Mouse (Mus musculus): ENCODE results near the gene Ddah1. TPM values are rescaled to one million over a fixed set of nuclear protein-coding genes. Genes with fewer than 3 reads are reported as not detected.

Ddah1 gene
- total RNA-seq (2012; rRNA removed): 11.2 and 15.5 TPM in 2 replicates

GRCm38 (mm10) chr3:145758561-145759378 is at the start of gene Ddah1:
TSS of gene Ddah1 (plus strand) at chr3:145758675.
- Histone ChIP-seq H3K27ac (ENCODE audit: insufficient read depth, low read depth, low read length, poor library complexity, severe bottlenecking) (no peak within 1 kb of the TSS; the same call in 1 of the 2 replicates), H3K9me3 (ENCODE audit: control insufficient read depth, insufficient read depth, low read depth, low read length) (no peaks in the 10 kb centered on the region), H3K4me3 (ENCODE audit: insufficient read depth in 1 of 2, low read depth in 1 of 2, low read length in 2 of 2, poor library complexity in 1 of 2, severe bottlenecking in 1 of 2) (peak within 1 kb of the TSS; percentile 30 to 63), H3K9ac (ENCODE audit: insufficient read depth, low read depth, low read length, poor library complexity, severe bottlenecking) (peak within 1 kb of the TSS; percentile 62), H3K36me3 (ENCODE audit: control insufficient read depth, insufficient read depth, low read length, poor library complexity, severe bottlenecking) (no peaks in the 10 kb centered on the region), H3K4me1 (ENCODE audit: control insufficient read depth in 2 of 2, insufficient read depth in 2 of 2, low read length in 2 of 2, poor library complexity in 1 of 2) (peaks cover 2 to 6% of the 10 kb centered on the region in 2 experiments; a peak in 3 of 4 replicates)
- TF ChIP-seq MAFK (IDR thresholded peaks at IDR 0.05; ENCODE audit: insufficient read depth, low read depth, low read length) (no peak), ZC3H11A (IDR thresholded peaks at IDR 0.05; ENCODE audit: borderline replicate concordance, low read depth, low read length) (no peak), ZNF384 (IDR thresholded peaks at IDR 0.05; ENCODE audit: low read depth, low read length) (no peak), CHD2 (IDR thresholded peaks at IDR 0.05; ENCODE audit: low read depth, low read length) (no peak), HCFC1 (IDR thresholded peaks at IDR 0.05; ENCODE audit: borderline replicate concordance, insufficient read depth, low read length) (no peak)
- in situ Hi-C loops (cut with MboI; ENCODE audit: low sequenced_read_pairs in 2 of 2, unreplicated experiment in 2 of 2): no loop called here
- DNase-seq (ENCODE audit: low read depth, low spot score): peak; percentile 26

- no peaks in the 10 kb centered on the region for H3K9me3 ChIP-seq (ENCODE audit: control insufficient read depth, insufficient read depth, low read depth, low read length)
- TF ChIP-seq CHD2 (IDR thresholded peaks at IDR 0.05; ENCODE audit: low read depth, low read length) (no peak), MAFK (IDR thresholded peaks at IDR 0.05; ENCODE audit: insufficient read depth, low read depth, low read length) (no peak), ZC3H11A (IDR thresholded peaks at IDR 0.05; ENCODE audit: borderline replicate concordance, low read depth, low read length) (no peak), ZNF384 (IDR thresholded peaks at IDR 0.05; ENCODE audit: low read depth, low read length) (no peak), HCFC1 (IDR thresholded peaks at IDR 0.05; ENCODE audit: borderline replicate concordance, insufficient read depth, low read length) (no peak)
- H3K4me3 ChIP-seq (ENCODE audit: insufficient read depth in 1 of 2, low read depth in 1 of 2, low read length in 2 of 2, poor library complexity in 1 of 2, severe bottlenecking in 1 of 2): no peak overlapping the region
- no peaks in the 10 kb centered on the region for H3K4me1 ChIP-seq (ENCODE audit: control insufficient read depth in 2 of 2, insufficient read depth in 2 of 2, low read length in 2 of 2, poor library complexity in 1 of 2)
- no peak for DNase-seq (ENCODE audit: low read depth, low spot score)
- H3K27ac ChIP-seq (ENCODE audit: insufficient read depth, low read depth, low read length, poor library complexity, severe bottlenecking): no peak overlapping the region
- in situ Hi-C loops (cut with MboI; ENCODE audit: low sequenced_read_pairs in 2 of 2, unreplicated experiment in 2 of 2): no loop called here
- no peaks in the 10 kb centered on the region for H3K36me3 ChIP-seq (ENCODE audit: control insufficient read depth, insufficient read depth, low read length, poor library complexity, severe bottlenecking)
- H3K9ac ChIP-seq (ENCODE audit: insufficient read depth, low read depth, low read length, poor library complexity, severe bottlenecking): no peak overlapping the region
These were observed 42.6 kb upstream of the Ddah1 start for GRCm38 (mm10) chr3:145715923-145716322.

- no peak overlapping the region for H3K9ac ChIP-seq (ENCODE audit: insufficient read depth, low read depth, low read length, poor library complexity, severe bottlenecking)
- in situ Hi-C loops (cut with MboI; ENCODE audit: low sequenced_read_pairs in 2 of 2, unreplicated experiment in 2 of 2): no loop called here
- H3K4me1 ChIP-seq (ENCODE audit: control insufficient read depth in 2 of 2, insufficient read depth in 2 of 2, low read length in 2 of 2, poor library complexity in 1 of 2): no peaks in the 10 kb centered on the region
These were observed 38.8 kb upstream of the Ddah1 start for GRCm38 (mm10) chr3:145719660-145720059.

GRCm38 (mm10) chr3:145725078-145725477 is 33.4 kb upstream of the Ddah1 start:
- TF ChIP-seq ZC3H11A (IDR thresholded peaks at IDR 0.05; ENCODE audit: borderline replicate concordance, low read depth, low read length) (no peak), MAFK (IDR thresholded peaks at IDR 0.05; ENCODE audit: insufficient read depth, low read depth, low read length) (no peak), ZNF384 (IDR thresholded peaks at IDR 0.05; ENCODE audit: low read depth, low read length) (no peak), HCFC1 (IDR thresholded peaks at IDR 0.05; ENCODE audit: borderline replicate concordance, insufficient read depth, low read length) (no peak), CHD2 (IDR thresholded peaks at IDR 0.05; ENCODE audit: low read depth, low read length) (no peak)
- in situ Hi-C loops (cut with MboI; ENCODE audit: low sequenced_read_pairs in 2 of 2, unreplicated experiment in 2 of 2): no loop called here
- no peak for DNase-seq (ENCODE audit: low read depth, low spot score)
- peaks cover 0 to 6% of the 10 kb centered on the region in 2 experiments; a peak in 2 of 4 replicates for H3K4me1 ChIP-seq (ENCODE audit: control insufficient read depth in 2 of 2, insufficient read depth in 2 of 2, low read length in 2 of 2, poor library complexity in 1 of 2)
- no peak overlapping the region for H3K4me3 ChIP-seq (ENCODE audit: insufficient read depth in 1 of 2, low read depth in 1 of 2, low read length in 2 of 2, poor library complexity in 1 of 2, severe bottlenecking in 1 of 2)
- no peaks in the 10 kb centered on the region for H3K36me3 ChIP-seq (ENCODE audit: control insufficient read depth, insufficient read depth, low read length, poor library complexity, severe bottlenecking)
- H3K9ac ChIP-seq (ENCODE audit: insufficient read depth, low read depth, low read length, poor library complexity, severe bottlenecking): no peak overlapping the region
- no peaks in the 10 kb centered on the region for H3K9me3 ChIP-seq (ENCODE audit: control insufficient read depth, insufficient read depth, low read depth, low read length)
- H3K27ac ChIP-seq (ENCODE audit: insufficient read depth, low read depth, low read length, poor library complexity, severe bottlenecking): no peak overlapping the region

More at GRCm38 (mm10) chr3:145719660-145720059, 38.8 kb upstream of the Ddah1 start:
- DNase-seq (ENCODE audit: low read depth, low spot score): no peak
- H3K36me3 ChIP-seq (ENCODE audit: control insufficient read depth, insufficient read depth, low read length, poor library complexity, severe bottlenecking): no peaks in the 10 kb centered on the region
- H3K27ac ChIP-seq (ENCODE audit: insufficient read depth, low read depth, low read length, poor library complexity, severe bottlenecking): no peak overlapping the region
- no peaks in the 10 kb centered on the region for H3K9me3 ChIP-seq (ENCODE audit: control insufficient read depth, insufficient read depth, low read depth, low read length)
- no peak overlapping the region for H3K4me3 ChIP-seq (ENCODE audit: insufficient read depth in 1 of 2, low read depth in 1 of 2, low read length in 2 of 2, poor library complexity in 1 of 2, severe bottlenecking in 1 of 2)
- TF ChIP-seq HCFC1 (IDR thresholded peaks at IDR 0.05; ENCODE audit: borderline replicate concordance, insufficient read depth, low read length): no peak
- no peak for TF ChIP-seq ZNF384 (IDR thresholded peaks at IDR 0.05; ENCODE audit: low read depth, low read length)
- no peak for TF ChIP-seq MAFK (IDR thresholded peaks at IDR 0.05; ENCODE audit: insufficient read depth, low read depth, low read length)
- no peak for TF ChIP-seq CHD2 (IDR thresholded peaks at IDR 0.05; ENCODE audit: low read depth, low read length)
- no peak for TF ChIP-seq ZC3H11A (IDR thresholded peaks at IDR 0.05; ENCODE audit: borderline replicate concordance, low read depth, low read length)

Measured in ES-E14 (cell line).